Mouse (Mus musculus) liver, postnatal 0 days (tissue): ENCODE measurements around the gene Apol7a.
"Not testable (repeated sequence)": the region's sequence is repeated elsewhere in the genome, so short reads cannot be mapped to it uniquely, and the experiment has no call there.

ENCODE experiments used
- CTCF ChIP-seq: sonication (generic); IDR thresholded peaks from 2 replicates; pipeline ENCODE4 v1.5.1; 2016; ENCODE audit warnings: antibody characterized with exemption, low read depth
- EP300 ChIP-seq: IDR thresholded peaks from 2 replicates; pipeline ENCODE4 v1.6.1; 2016; ENCODE audit warnings: antibody characterized with exemption, low read depth, mild to moderate bottlenecking

DNA sequence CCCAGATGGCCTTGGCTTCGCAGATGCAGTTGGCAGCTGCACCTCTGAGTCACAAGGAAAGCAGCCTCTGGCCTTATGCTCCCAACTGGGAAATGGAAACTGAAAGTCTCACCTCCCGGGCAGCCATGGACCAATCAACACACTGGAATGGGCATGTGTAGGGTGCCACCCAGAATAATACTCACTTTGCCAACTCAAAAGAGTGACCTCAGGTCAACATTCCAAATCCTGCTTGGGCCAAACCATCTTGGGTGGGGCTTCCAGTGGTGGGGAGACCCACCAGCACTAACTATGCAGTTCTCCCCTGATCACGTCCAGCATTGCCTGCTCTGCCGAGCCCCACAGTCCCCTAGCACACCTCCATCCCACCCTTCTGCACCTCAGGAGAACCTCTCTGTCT lies 12.1 kb upstream of the Apol7a start, which contains the start of gene Apol9a:
- not testable (repeated sequence) for TF ChIP-seq CTCF, EP300
